Mouse (Mus musculus): ENCODE measurements around the gene Cacna1d.

- TF ChIP-seq CTCF (IDR thresholded peaks at IDR 0.05; ENCODE audit: extremely low read depth, insufficient read depth, insufficient read length, insufficient replicate concordance) (no peak), POLR2A (IDR thresholded peaks at IDR 0.05; ENCODE audit: low read depth, low read length) (no peak)
Measured at GRCm38 (mm10) chr14:30041836-30042235, 449.4 kb downstream of the Cacna1d start.
